Mouse (Mus musculus) v-Abl transformed pro-B cells (cell line): ENCODE data around the gene Poln.

Experiments used
- in situ Hi-C, 2 experiments: fragments of 400-800 bp; cut with MboI; formaldehyde crosslinking; loops; one replicate each; pipeline ENCODE4 v1.15.1; 2025; ENCODE audit not compliant: unreplicated experiment in 2 of 2

Poln gene

DNA sequence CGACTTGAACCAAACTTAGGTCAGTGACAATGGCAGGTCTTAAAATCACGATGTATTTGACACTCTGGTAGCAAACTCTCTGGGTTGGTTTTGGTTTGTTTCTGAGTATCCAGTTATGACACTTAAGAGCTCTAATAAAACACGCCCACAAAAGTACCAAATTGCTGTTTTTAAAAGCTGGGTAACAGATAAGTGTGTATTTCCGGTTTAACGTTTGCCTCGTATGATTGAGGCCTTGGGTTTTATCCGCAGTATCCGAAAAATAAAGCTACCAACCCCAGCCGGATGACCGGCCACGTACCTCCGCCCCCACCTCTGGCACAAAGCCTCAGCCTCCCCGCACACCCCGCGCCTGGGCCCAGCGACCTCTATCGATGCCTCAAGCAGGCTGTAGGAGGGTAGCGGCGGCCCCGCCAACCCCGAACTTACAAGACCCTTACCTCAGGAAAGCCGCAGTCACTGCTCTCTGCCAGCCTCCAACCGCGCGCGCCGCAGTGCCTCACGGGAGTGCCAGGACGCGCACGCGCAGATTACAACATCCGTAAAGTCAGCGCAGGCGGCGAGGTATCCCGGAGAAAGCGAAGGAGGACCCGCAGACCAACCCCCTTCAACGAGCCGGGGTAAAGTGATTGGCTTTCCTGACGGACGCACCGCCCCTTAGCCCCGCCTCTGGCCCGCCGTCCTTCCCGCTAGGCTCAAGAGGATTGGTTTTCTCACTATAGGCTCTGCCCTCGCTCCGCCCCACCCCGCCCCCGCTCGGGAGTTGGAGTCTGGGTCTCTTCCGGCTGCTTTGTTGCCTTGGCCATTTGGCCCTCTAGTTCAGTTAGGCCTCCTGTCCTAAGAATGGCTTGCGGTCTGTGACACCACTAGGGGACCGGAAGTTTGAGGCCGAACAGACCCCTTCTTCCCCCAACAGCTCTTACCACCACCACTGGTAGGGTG, at the start of gene Poln, which contains the start of gene Haus3:
Gene Poln, minus strand, starts transcription at position 499 of the 942 bp plus-strand sequence.
Gene Haus3, minus strand, starts transcription at position 578 of the 942 bp plus-strand sequence.
- in situ Hi-C loops, result no loop called here

- in situ Hi-C loops, result no loop called here
Measured at GRCm38 (mm10) chr5:34218672-34219071, 49.4 kb upstream of the Poln start.

GRCm38 (mm10) chr5:34217756-34218155, 48.5 kb upstream of the Poln start:
- in situ Hi-C loops, result no loop called here

DNA sequence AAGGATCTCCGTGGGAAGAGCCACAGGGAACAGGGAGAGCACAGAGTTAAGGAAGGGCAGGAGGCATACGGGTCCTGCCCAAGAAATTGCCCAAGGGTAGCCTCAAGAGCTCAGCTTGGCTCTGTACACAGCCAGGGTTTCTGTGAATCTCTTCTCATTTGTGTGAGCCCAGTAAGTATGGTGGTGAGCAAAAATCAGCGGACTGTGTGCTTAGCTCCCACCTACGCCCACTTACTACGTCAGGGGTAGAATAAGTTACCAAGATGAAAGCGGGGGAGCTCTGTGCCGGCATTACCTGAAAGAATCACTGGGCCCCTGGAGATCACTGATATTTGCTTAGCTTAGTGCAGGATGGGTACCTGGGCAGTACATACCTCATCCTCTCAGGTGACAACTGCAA, 46.8 kb upstream of the Poln start:
- in situ Hi-C loops, result no loop called here

GRCm38 (mm10) chr5:34213659-34214058, 44.4 kb upstream of the Poln start:
- in situ Hi-C loops, result no loop called here

DNA sequence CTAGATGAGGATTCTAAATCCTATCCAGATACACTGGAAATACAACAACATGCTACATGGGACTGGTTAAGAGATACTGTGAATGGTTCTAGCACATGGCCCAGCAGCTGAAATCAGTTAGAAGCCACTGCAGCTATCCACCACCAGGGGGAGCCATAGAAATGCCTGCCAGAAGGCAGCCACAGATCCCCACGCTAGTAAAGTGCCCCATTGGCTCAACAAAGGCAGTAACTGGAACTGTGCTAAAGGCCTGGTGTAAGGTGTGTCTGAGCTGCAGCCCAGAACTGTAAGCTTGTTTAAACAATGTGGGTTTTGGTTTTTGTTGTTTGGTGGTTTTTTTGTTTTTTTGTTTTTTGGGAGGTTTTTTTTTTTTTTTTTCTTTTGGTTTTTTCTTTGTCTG, 41.0 kb upstream of the Poln start:
- in situ Hi-C loops, result no loop called here

GRCm38 (mm10) chr5:34207503-34207902, 38.3 kb upstream of the Poln start:
- in situ Hi-C loops, result loop anchor here (5.0 kb wide), 1 partner anchor 45 kb away; no protein-coding TSS in a partner anchor

GRCm38 (mm10) chr5:34205788-34206187, 36.5 kb upstream of the Poln start:
- in situ Hi-C loops, result loop anchor here (5.0 kb wide), 1 partner anchor 47 kb away; no protein-coding TSS in a partner anchor

DNA sequence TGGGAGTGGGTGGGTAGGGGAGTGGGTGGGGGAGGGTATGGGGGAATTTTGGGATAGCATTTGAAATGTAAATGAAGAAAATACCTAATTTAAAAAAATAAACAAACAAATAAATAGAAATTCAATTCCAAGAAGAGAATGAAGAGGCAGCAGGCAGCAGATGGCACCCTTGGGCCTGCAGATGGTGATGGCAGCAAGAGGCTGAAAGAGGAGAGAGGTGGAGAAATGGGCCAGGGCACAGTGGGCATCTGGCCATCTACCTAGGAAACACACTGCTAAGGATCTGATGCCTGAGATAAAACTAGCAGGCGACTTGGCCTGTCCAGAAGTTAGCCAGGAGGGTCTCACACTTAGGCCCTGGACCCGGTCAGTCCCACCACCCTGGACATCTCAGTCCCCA, 35.7 kb upstream of the Poln start:
- in situ Hi-C loops, result loop anchor here (5.0 kb wide), 1 partner anchor 47 kb away; no protein-coding TSS in a partner anchor

DNA sequence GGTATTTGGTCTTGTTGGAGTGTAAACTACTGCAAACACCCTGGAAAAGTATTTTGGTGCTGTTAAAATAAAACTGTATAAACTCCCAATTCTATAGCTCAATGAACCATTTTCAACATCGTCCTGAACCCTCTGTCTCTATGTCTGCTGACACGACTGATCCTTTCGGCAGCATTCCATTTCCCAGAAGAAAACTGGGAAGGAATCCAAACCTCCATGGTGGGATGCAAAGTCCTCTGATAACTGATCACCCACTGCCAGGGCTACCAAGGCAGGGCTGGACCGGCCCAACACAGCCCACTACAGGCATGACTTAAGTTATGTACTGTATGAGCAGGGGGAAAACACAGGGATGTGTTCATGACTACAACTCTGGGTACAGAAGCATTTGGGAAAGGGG, 32.8 kb upstream of the Poln start:
- in situ Hi-C loops, result no loop called here

DNA sequence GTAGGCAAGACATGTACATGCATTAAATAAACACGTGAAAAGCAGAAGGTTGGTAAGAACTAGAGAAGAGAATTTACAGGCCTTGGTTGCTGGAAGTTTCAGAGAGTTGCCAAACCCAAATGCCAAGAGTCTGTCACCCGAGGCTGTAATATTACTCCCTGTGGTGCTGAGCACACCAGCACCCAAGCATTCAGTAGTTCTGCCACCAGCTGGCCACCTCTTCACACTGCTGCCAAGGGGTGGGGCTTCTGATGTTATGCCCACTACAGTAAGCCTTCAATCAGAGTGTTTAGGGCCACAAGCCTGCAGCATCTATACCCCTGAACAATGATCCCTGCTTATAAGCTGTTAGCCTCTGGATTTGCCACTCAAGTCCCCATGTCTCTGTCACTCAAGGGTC, 32.1 kb upstream of the Poln start:
- in situ Hi-C loops, result no loop called here

- in situ Hi-C loops, result loop anchor here in 1 of 2 experiments (25.0 kb wide), 1 partner anchor 1114 kb away; no protein-coding TSS in a partner anchor
Measured at GRCm38 (mm10) chr5:34198615-34199014, 29.4 kb upstream of the Poln start.

DNA sequence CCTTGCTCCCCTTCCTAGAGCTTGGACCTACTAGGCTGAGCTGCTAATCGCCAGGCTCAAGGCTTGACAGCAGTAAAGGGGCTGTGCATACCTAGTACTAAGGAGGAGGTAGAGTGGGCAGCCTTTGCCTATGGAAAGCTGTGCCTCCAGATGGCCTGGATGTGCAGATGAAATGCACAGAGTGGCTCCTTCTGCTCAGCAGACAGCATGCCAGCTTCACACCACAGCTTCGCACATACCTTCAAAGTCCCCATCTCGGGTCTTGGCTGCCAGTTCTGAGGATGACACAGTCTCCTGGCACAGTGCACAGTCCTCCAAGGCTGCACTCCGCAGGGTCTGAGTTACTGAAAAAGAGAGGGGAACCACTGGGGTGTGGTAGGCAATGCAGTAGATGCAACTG, 28.0 kb upstream of the Poln start:
- in situ Hi-C loops, result loop anchor here in 1 of 2 experiments (25.0 kb wide), 1 partner anchor 1115 kb away; no protein-coding TSS in a partner anchor

DNA sequence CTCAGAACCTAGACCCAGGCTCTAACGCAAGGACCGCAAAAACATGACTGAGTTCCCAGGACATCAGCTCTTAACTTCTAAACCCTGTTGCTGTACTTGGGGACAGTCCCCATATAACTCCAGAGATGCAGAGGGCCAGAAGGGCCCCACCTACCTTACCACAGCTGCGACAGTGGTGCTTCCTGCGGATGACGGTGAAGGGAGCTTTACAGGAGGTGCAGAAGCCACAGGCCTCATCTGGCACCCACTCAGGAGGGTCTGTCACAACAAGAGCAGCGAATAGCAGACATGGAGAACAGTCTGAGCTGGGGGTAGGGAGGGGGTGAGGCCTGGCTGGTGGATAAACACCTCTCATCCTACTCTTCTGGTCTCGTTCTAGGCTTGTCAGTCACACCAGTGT, 27.2 kb upstream of the Poln start:
- in situ Hi-C loops, result loop anchor here in 1 of 2 experiments (25.0 kb wide), 1 partner anchor 1116 kb away; no protein-coding TSS in a partner anchor

GRCm38 (mm10) chr5:34195786-34196185, 26.5 kb upstream of the Poln start:
- in situ Hi-C loops, result loop anchor here in 1 of 2 experiments (25.0 kb wide), 1 partner anchor 1117 kb away; no protein-coding TSS in a partner anchor

GRCm38 (mm10) chr5:34194975-34195662, 25.9 kb upstream of the Poln start:
- in situ Hi-C loops, result loop anchor here (5.0 to 25.0 kb wide), 3 partner anchors 53 to 1117 kb away; no protein-coding TSS in a partner anchor

- in situ Hi-C loops, result loop anchor here (5.0 to 25.0 kb wide), 3 partner anchors 52 to 1118 kb away; no protein-coding TSS in a partner anchor
Measured at GRCm38 (mm10) chr5:34194426-34194825, 25.2 kb upstream of the Poln start.

DNA sequence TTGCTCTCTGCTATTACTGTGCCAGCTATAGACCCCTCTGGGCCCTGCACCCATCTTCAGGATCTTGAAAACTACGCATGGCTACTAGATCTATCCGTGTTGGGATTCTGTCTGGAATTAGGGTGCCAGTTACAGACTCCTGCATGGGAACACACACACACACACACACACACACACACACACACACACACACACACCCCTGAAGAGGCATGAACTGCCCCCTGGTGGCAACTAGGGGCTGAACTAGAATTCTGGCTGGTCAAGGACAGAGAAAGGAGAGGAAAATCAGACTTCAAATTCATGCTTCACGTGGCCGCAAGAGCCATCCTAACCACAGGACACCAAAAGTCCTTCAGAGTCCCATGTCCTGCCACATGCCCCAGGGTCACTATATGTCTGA, 22.6 kb upstream of the Poln start:
- in situ Hi-C loops, result loop anchor here (5.0 to 25.0 kb wide), 3 partner anchors 50 to 1120 kb away; no protein-coding TSS in a partner anchor

DNA sequence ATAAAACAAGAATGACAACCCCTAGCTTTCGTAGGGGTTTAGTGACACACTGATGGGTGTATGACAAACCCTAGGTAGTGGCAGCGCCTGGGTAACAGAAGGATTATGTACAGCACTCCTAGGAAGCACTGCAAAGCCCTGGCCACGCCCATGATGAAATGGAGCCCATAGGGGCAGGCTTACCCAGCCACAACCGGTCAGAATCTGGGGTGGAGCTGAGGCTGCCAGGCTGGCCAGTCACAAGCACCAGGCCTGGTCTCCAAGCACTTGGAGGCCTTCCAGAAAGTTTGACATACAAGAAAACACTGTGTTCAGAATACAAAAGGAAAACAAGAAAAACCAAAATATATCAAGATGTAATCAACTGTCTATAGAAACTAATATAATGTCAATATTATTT, 21.8 kb upstream of the Poln start:
- in situ Hi-C loops, result loop anchor here (5.0 to 25.0 kb wide), 3 partner anchors 49 to 1121 kb away; no protein-coding TSS in a partner anchor

DNA sequence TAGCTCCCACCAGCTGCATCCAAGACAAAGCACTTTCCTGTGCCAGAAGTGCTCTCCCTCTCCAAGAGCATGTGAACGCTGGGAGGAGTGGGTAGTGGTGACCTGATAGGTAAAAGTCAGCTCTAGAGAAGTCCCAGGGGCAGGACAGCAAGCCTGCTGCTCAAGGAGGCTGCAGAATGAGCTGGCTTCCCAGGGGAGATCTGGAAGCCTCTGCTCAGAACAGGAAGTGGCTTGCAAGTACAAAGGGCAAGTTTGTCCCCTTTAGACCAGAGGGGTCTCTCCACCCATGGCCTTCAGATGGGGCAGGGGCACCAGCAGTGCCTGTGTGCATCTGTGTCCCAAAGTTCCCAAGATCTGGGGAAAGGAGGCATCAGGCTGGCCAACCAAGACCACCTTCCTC, 20.3 kb upstream of the Poln start:
- in situ Hi-C loops, result loop anchor here in 1 of 2 experiments (25.0 kb wide), 1 partner anchor 1123 kb away; no protein-coding TSS in a partner anchor
